Mouse (Mus musculus) cerebellum, adult 11-12 months (tissue): ENCODE data around the gene Gm3543.
"Not testable (repeated sequence)": the region's sequence is repeated elsewhere in the genome, so short reads cannot be mapped to it uniquely, and the experiment has no call there.

Experiments used
- DNase-seq: peaks from one replicate; pipeline ENCODE4 v3.0.0; 2022

The Gm3543 gene

GRCm38 (mm10) chr14:41983225-41983624 lies at the start of gene Gm3543:
TSS of gene Gm3543 (minus strand) at chr14:41983325.
- DNase-seq = not testable (repeated sequence)

GRCm38 (mm10) chr14:41968596-41968995 lies 14.5 kb downstream of the Gm3543 start:
- not testable (repeated sequence) for DNase-seq

- not testable (repeated sequence) for DNase-seq
Observed at GRCm38 (mm10) chr14:41967827-41968226, 15.3 kb downstream of the Gm3543 start, which contains the start of gene Gm6401. TSS of gene Gm6401 (minus strand) at chr14:41967927.

GRCm38 (mm10) chr14:41964095-41964494 lies 19.0 kb downstream of the Gm3543 start:
- not testable (repeated sequence) for DNase-seq

GRCm38 (mm10) chr14:41943695-41944094 lies 39.4 kb downstream of the Gm3543 start, which contains the start of gene 1700024B05Rik:
TSS of gene 1700024B05Rik (plus strand) at chr14:41943995.
- DNase-seq = not testable (repeated sequence)
